Mouse (Mus musculus) CH12.LX (cell line): ENCODE measurements around the gene Wdr19. TPM values are rescaled to one million over a fixed set of nuclear protein-coding genes. Genes with fewer than 3 reads are reported as not detected.
"Not testable (repeated sequence)": the region's sequence is repeated elsewhere in the genome, so short reads cannot be mapped to it uniquely, and the experiment has no call there.

Experiments
- DNase-seq: peaks from one replicate; pipeline ENCODE4 v3.0.0-alpha.2; 2013; ENCODE audit errors: extremely low read depth
- H3K27ac ChIP-seq: 2 replicates; pipeline ENCODE4 v1.5.1; 2012; ENCODE audit warnings: low read depth, mild to moderate bottlenecking, control low read depth, moderate library complexity; ENCODE audit not compliant: insufficient read depth
- H3K27me3 ChIP-seq: replicated peaks from 2 replicates; pipeline ENCODE3; 2012; ENCODE audit warnings: inconsistent platforms
- H3K36me3 ChIP-seq, 2 experiments: replicated peaks in 1 of 2; 2 replicates each; pipeline versions ENCODE3 to v1.6.1; 2012; ENCODE audit warnings: inconsistent platforms in 1 of 2, low read length in 1 of 2, mild to moderate bottlenecking in 1 of 2, mixed read lengths in 1 of 2, moderate library complexity in 1 of 2; ENCODE audit not compliant: control insufficient read depth in 1 of 2, insufficient read depth in 1 of 2
- H3K4me1 ChIP-seq, 2 experiments: 2 replicates each; pipeline ENCODE4 v1.6.1; 2012; ENCODE audit warnings: inconsistent platforms in 1 of 2, moderate library complexity in 1 of 2; ENCODE audit not compliant: insufficient read depth in 2 of 2, control insufficient read depth in 1 of 2
- H3K4me2 ChIP-seq: 2 replicates; pipeline ENCODE4 v1.6.1; 2012; ENCODE audit warnings: low read depth, mild to moderate bottlenecking, control low read depth; ENCODE audit not compliant: poor library complexity, insufficient read depth, severe bottlenecking
- H3K4me3 ChIP-seq, 3 experiments: fragments of 150-350 bp in 1 of 3; sonication (generic) in 1 of 3; replicated peaks in 1 of 3; 2 replicates each; pipeline versions ENCODE3 to v1.5.1; 2011 to 2012; ENCODE audit warnings: low read depth in 2 of 3, low read length in 2 of 3, mild to moderate bottlenecking in 2 of 3, moderate library complexity in 2 of 3, control low read depth in 1 of 3, improper control_type of control experiment in 1 of 3, inconsistent platforms in 1 of 3, mixed read lengths in 1 of 3; ENCODE audit not compliant: poor library complexity in 1 of 3
- H3K79me2 ChIP-seq: replicated peaks from 2 replicates; pipeline ENCODE4 v1.6.1; 2012; ENCODE audit warnings: mild to moderate bottlenecking, moderate library complexity; ENCODE audit not compliant: control insufficient read depth, poor library complexity, insufficient read depth, severe bottlenecking; ENCODE audit errors: extremely low read depth
- H3K9ac ChIP-seq: 2 replicates; pipeline ENCODE4 v1.6.1; 2012; ENCODE audit warnings: low read depth, mild to moderate bottlenecking, control low read depth, moderate library complexity; ENCODE audit not compliant: insufficient read depth
- H3K9me3 ChIP-seq: replicated peaks from 2 replicates; pipeline ENCODE3; 2012; ENCODE audit warnings: low read length, inconsistent platforms, mixed read lengths
- CTCF ChIP-seq, 2 experiments: IDR thresholded peaks in 1 of 2; conservative IDR thresholded peaks in 1 of 2; 2 replicates each; pipeline ENCODE4 v1.5.1; 2011 to 2012; ENCODE audit warnings: low read depth in 2 of 2, low read length in 2 of 2, improper control_type of control experiment in 1 of 2, inconsistent platforms in 1 of 2, mild to moderate bottlenecking in 1 of 2, moderate library complexity in 1 of 2
- ELF1 ChIP-seq: IDR thresholded peaks from 2 replicates; pipeline ENCODE4 v1.6.1; 2014; ENCODE audit warnings: low read depth, mild to moderate bottlenecking, inconsistent platforms, low read length, improper control_type of control experiment
- EP300 ChIP-seq: IDR thresholded peaks from 2 replicates; pipeline ENCODE4 v1.6.1; 2011; ENCODE audit warnings: low read length, improper control_type of control experiment
- MAFK ChIP-seq: IDR thresholded peaks from 2 replicates; pipeline ENCODE4 v1.6.1; 2011; ENCODE audit warnings: low read length, improper control_type of control experiment; ENCODE audit not compliant: insufficient replicate concordance
- MAX ChIP-seq: IDR thresholded peaks from 2 replicates; pipeline ENCODE4 v1.6.1; 2011; ENCODE audit warnings: low read length, improper control_type of control experiment
- MXI1 ChIP-seq: IDR thresholded peaks from 2 replicates; pipeline ENCODE4 v1.6.1; 2011; ENCODE audit warnings: mild to moderate bottlenecking, low read depth, low read length, improper control_type of control experiment
- MYC ChIP-seq: IDR thresholded peaks from 2 replicates; pipeline ENCODE4 v1.6.1; 2011; ENCODE audit warnings: low read depth, mild to moderate bottlenecking, improper control_type of control experiment, low read length
- SMC3 ChIP-seq: IDR thresholded peaks from 2 replicates; pipeline ENCODE4 v1.6.1; 2011; ENCODE audit warnings: low read depth, low read length, improper control_type of control experiment
- UBTF ChIP-seq: IDR thresholded peaks from 2 replicates; pipeline ENCODE4 v1.6.1; 2012; ENCODE audit warnings: low read depth, mild to moderate bottlenecking, inconsistent platforms, low read length, improper control_type of control experiment, moderate library complexity
- ZC3H11A ChIP-seq: IDR thresholded peaks from 2 replicates; pipeline ENCODE4 v1.6.1; 2012; ENCODE audit warnings: low read depth, mild to moderate bottlenecking, inconsistent platforms, low read length, improper control_type of control experiment
- ZMIZ1 ChIP-seq: IDR thresholded peaks from 2 replicates; pipeline ENCODE4 v1.6.1; 2012; ENCODE audit warnings: low read depth, mild to moderate bottlenecking, inconsistent platforms, low read length, improper control_type of control experiment
- ZNF384 ChIP-seq: IDR thresholded peaks from 2 replicates; pipeline ENCODE4 v1.6.1; 2012; ENCODE audit warnings: low read depth, low read length, improper control_type of control experiment, inconsistent platforms
- dilution Hi-C: fragments of 300-500 bp; cut with MboI; formaldehyde crosslinking; loops from 2 replicates; pipeline ENCODE4 v1.14.3; 2020; ENCODE audit warnings: low sequenced_read_pairs; ENCODE audit not compliant: extremely low pct_unique_long_range_greater_than_20kb, extremely low pct_ligation_motif_present
- in situ Hi-C: fragments of 300-500 bp; cut with MboI; formaldehyde crosslinking; loops from 3 replicates; pipeline ENCODE4 v1.14.3; 2019; ENCODE audit warnings: low sequenced_read_pairs, low pct_ligation_motif_present, low pct_unique_long_range_greater_than_20kb, mixed read lengths
- polyA plus RNA-seq: library from polyadenylated mRNA; unstranded; fragments of >175 nt; gene quantifications from 2 replicates; pipeline ENCODE4 v1.2.1, GENCODE M21; 2012; ENCODE audit warnings: low read depth; ENCODE audit not compliant: insufficient read length
- total RNA-seq, 2 experiments: library from RNA; depleted of rRNA; stranded (reverse); fragments of 300-350 nt in 1 of 2; fragments of >200 nt in 1 of 2; gene quantifications; 2 replicates each; pipeline ENCODE4 v1.2.3; 2012 to 2014

Wdr19 gene
- total and polyA plus RNA-seq, 3 experiments, result 1.4 to 1.7 (median 1.5) TPM

DNA sequence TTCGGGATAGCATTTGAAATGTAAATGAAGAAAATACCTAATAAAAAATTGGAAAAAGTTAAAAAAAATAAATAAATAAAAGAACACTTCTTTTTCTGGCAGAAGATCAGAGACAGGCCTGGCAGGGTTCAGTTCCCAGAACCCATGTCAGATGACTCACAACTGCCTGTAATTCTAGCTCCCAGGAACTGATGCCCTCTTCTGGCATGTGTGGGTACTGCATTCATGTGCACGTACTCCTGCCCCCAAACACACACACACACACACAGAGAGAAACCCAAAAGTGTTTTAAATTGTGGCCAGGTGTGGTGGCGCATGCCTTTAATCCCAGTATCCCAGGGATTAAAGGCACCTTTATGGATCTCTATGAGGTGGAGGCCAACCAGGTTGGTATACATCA lies 84.7 kb downstream of the Wdr19 start:
- Histone ChIP-seq H3K27me3 (no peaks in the 10 kb centered on the region), H3K4me2 (no peak overlapping the region), H3K9ac (no peak overlapping the region), H3K4me3 (no peak overlapping the region), H3K27ac (no peak overlapping the region), H3K36me3 (peaks cover 58 to 70% of the 10 kb centered on the region in 2 experiments), H3K9me3 (peaks cover 2% of the 10 kb centered on the region), H3K4me1 (no peaks in the 10 kb centered on the region), H3K79me2 (no peaks in the 10 kb centered on the region)
- in situ Hi-C loops (no loop called here), dilution Hi-C loops (no loop called here)
- no peak for TF ChIP-seq MAX
- TF ChIP-seq UBTF, result no peak
- TF ChIP-seq EP300, result no peak
- 0 out of 2 replicates have a peak, but pooled peaks have one; percentile 10 for TF ChIP-seq SMC3
- TF ChIP-seq MXI1, result no peak
- no peak for TF ChIP-seq MAFK
- peak; percentile 32 to 50; a peak in 3 of 4 replicates for TF ChIP-seq CTCF (conservative IDR thresholded peaks at IDR 0.05 in 1 of 2, IDR thresholded peaks at IDR 0.05 in 1 of 2; ENCODE audit: low read depth in 2 of 2, low read length in 2 of 2)
- no peak for TF ChIP-seq MYC
- peak; percentile 56 for DNase-seq

DNA sequence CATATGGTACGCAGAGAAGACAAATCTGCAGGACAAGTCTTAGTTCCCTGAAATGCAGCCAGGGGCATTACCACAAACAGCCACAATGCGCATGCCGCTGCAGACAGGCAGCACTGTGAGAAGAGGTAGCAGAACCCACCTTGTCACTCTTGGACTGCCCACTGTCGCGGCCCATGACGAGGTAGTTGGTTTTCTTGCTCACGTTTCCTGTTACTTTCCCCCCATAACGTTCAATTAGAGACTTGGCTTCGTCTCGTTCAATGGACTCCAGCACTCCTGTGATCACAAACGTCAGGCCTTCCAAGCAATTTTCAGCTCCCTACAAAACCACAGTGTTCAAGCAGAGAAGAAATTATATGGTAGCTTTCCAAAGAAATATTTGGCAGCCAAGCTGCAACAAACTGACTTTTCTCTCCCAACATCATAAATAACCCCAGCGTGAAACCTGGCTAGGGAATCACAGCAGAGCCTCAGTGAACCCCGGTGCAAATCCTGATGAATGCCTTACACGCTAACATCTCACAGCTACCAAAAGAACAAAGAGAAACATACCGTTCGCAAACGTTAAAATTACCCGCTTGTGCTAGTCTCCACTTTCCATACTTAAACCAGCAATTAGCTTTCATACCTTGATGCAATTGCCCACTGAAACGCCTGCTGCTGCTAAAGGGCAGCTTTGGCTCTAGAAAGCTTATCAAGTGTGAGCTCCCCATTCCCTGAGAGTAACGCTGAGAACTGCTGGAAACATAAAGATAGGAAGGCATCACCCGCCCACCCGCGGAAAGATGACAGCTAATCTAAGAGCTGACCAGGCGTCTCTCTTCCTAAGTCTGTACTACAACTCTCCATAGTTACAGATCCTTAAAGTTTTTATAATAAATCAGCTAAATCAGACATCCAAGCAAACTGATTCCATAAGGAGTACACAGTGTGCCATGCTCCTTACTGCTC lies 88.5 kb downstream of the Wdr19 start:
- Histone ChIP-seq H3K4me3 (no peak overlapping the region), H3K9me3 (peaks cover 2% of the 10 kb centered on the region), H3K36me3 (peaks cover 62 to 77% of the 10 kb centered on the region in 2 experiments), H3K27ac (no peak overlapping the region), H3K4me1 (peaks cover 2 to 9% of the 10 kb centered on the region in 2 experiments; a peak in 1 of 4 replicates), H3K4me2 (no peak overlapping the region), H3K9ac (no peak overlapping the region), H3K79me2 (peaks cover 14% of the 10 kb centered on the region), H3K27me3 (no peaks in the 10 kb centered on the region)
- DNase-seq, result no peak
- TF ChIP-seq ZNF384 (no peak), ZC3H11A (no peak), ELF1 (no peak), ZMIZ1 (no peak), MYC (no peak)
- in situ Hi-C loops, result no loop called here
- dilution Hi-C loops, result no loop called here

DNA sequence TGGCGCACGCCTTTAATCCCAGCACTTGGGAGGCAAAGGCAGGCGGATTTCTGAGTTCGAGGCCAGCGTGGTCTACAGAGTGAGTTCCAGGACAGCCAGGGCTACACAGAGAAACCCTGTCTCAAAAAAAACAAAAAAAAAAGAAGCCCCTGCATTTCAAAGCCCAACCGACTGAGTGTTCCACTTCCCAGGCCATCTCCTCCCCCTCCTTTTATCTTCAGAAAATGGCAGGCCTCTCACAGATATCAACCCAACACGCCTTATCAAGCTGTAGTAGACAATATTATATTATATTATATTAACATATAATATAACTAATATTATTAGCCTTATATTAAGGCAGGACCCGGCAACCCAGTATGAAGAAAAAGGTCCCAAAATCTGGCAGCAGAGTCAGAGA lies 89.5 kb downstream of the Wdr19 start:
- H3K27me3 ChIP-seq, H3K27ac ChIP-seq, dilution Hi-C loops, H3K9ac ChIP-seq, H3K4me2 ChIP-seq, DNase-seq, H3K9me3 ChIP-seq, in situ Hi-C loops, H3K4me3 ChIP-seq: not testable (repeated sequence)
- Histone ChIP-seq H3K79me2 (peaks cover 14% of the 10 kb centered on the region), H3K4me1 (peaks cover 3 to 10% of the 10 kb centered on the region in 2 experiments; a peak in 3 of 4 replicates), H3K36me3 (peaks cover 58 to 80% of the 10 kb centered on the region in 2 experiments)
